Mouse (Mus musculus): Measurements from ENCODE around the gene Zfp704.

- TF ChIP-seq GATA1 (IDR thresholded peaks at IDR 0.05; ENCODE audit: low read length) = no peak
- no peak for TF ChIP-seq TAL1 (IDR thresholded peaks at IDR 0.05; ENCODE audit: low read length)
Observed at GRCm38 (mm10) chr3:9608906-9609580, 842 bp downstream of the Zfp704 start.
